Mouse (Mus musculus) hindbrain, embryonic 11.5 days (tissue): ENCODE measurements at regions not wholly inside any gene's neighbourhood (a gene's known extent, or its start where the extent isn't known, plus 50 kb on each side); places are given as distances from the start of the nearest gene placed in this dataset.
A peak's percentile ranks its signal among the peaks of the same experiment; 100 is the strongest.

Experiments used
- ATAC-seq: fragments of 200-750 bp; cut with Nextera tagmentation; 2 replicates; pipeline ENCODE4 v1.8.0; 2017; ENCODE audit warnings: mild to moderate bottlenecking, moderate TSS enrichment, moderate library complexity; ENCODE audit not compliant: low FRiP score
- DNase-seq: peaks from one replicate; pipeline ENCODE4 v3.0.0-alpha.2; 2015; ENCODE audit warnings: low spot score
- H3K27ac ChIP-seq: fragments of 300-500 bp; sonication (generic); 2 replicates; pipeline ENCODE4 v1.5.1; 2014; ENCODE audit warnings: mild to moderate bottlenecking, low read depth, low read length
- H3K27me3 ChIP-seq: fragments of 300-500 bp; sonication (generic); 2 replicates; pipeline ENCODE4 v1.6.1; 2014; ENCODE audit warnings: mild to moderate bottlenecking, low read length, moderate library complexity, mixed read lengths; ENCODE audit not compliant: control insufficient read depth, insufficient read depth
- H3K36me3 ChIP-seq: fragments of 300-500 bp; sonication (generic); 2 replicates; pipeline ENCODE4 v1.6.1; 2014; ENCODE audit warnings: mild to moderate bottlenecking, low read length, moderate library complexity, mixed read lengths; ENCODE audit not compliant: control insufficient read depth, insufficient read depth
- H3K4me1 ChIP-seq: fragments of 300-500 bp; sonication (generic); replicated peaks from 2 replicates; pipeline ENCODE4 v1.6.1; 2014; ENCODE audit warnings: low read length, mixed read lengths; ENCODE audit not compliant: control insufficient read depth, insufficient read depth
- H3K4me2 ChIP-seq: fragments of 300-500 bp; sonication (generic); replicated peaks from 2 replicates; pipeline ENCODE4 v1.6.1; 2014; ENCODE audit warnings: mild to moderate bottlenecking, low read depth, low read length
- H3K4me3 ChIP-seq: fragments of 300-500 bp; sonication (generic); 2 replicates; pipeline ENCODE4 v1.5.1; 2014; ENCODE audit warnings: low read depth, low read length
- H3K9ac ChIP-seq: fragments of 300-500 bp; sonication (generic); 2 replicates; pipeline ENCODE4 v1.6.1; 2014; ENCODE audit warnings: low read depth, low read length
- H3K9me3 ChIP-seq: fragments of 300-500 bp; sonication (generic); 2 replicates; pipeline ENCODE4 v1.6.1; 2016; ENCODE audit warnings: low read length; ENCODE audit not compliant: control insufficient read depth
- WGBS: fragments of 180-500 bp; shearing (Covaris S2); extraction: QIAGEN DNeasy Blood & Tissue Kit; methylation state at CpG from one replicate; pipeline ENCODE4 v1.1.7; 2014; 5-methylcytosine and 5-hydroxymethylcytosine counted together

- no peak for ATAC-seq
- no peak for DNase-seq
- Histone ChIP-seq H3K9me3 (no peaks in the 10 kb centered on the region), H3K9ac (no peak overlapping the region), H3K4me1 (0 out of 2 replicates have a peak, but pooled peaks cover 2% of the 10 kb centered on the region), H3K27me3 (no peaks in the 10 kb centered on the region), H3K27ac (no peak overlapping the region), H3K36me3 (no peaks in the 10 kb centered on the region), H3K4me2 (no peak overlapping the region), H3K4me3 (no peak overlapping the region)
- 68% methylated on average over 5 of the region's 5 CpGs for WGBS
Measured at GRCm38 (mm10) chr3:40058281-40058680, 472.8 kb upstream of the Intu start.

GRCm38 (mm10) chr3:40058719-40059420, 472.2 kb upstream of the Intu start:
- 83% methylated on average over 16 of the region's 16 CpGs for WGBS
- Histone ChIP-seq H3K27ac (no peak overlapping the region), H3K27me3 (no peaks in the 10 kb centered on the region), H3K4me3 (no peak overlapping the region), H3K9me3 (no peaks in the 10 kb centered on the region), H3K4me2 (no peak overlapping the region), H3K9ac (no peak overlapping the region), H3K36me3 (no peaks in the 10 kb centered on the region), H3K4me1 (0 out of 2 replicates have a peak, but pooled peaks cover 2% of the 10 kb centered on the region)
- DNase-seq (no peak), ATAC-seq (no peak)

- Histone ChIP-seq H3K4me1 (no peaks in the 10 kb centered on the region), H3K4me2 (no peak overlapping the region), H3K36me3 (no peaks in the 10 kb centered on the region), H3K27me3 (no peaks in the 10 kb centered on the region), H3K9ac (no peak overlapping the region), H3K9me3 (no peaks in the 10 kb centered on the region), H3K4me3 (no peak overlapping the region), H3K27ac (peak overlapping the region; percentile 47; the same call in 1 of the 2 replicates)
- WGBS = 27% methylated on average over 8 of the region's 8 CpGs
- ATAC-seq = peak; percentile 95
- peak; percentile 63 for DNase-seq
Measured at GRCm38 (mm10) chr3:40070137-40070667, 460.9 kb upstream of the Intu start.

GRCm38 (mm10) chr3:40076824-40077223, 454.3 kb upstream of the Intu start:
- no peak overlapping the region for H3K9ac ChIP-seq
- H3K4me1 ChIP-seq = no peaks in the 10 kb centered on the region
- no peaks in the 10 kb centered on the region for H3K36me3 ChIP-seq
- 80% methylated on average over 4 of the region's 4 CpGs for WGBS
- H3K27ac ChIP-seq = no peak overlapping the region
- no peaks in the 10 kb centered on the region for H3K9me3 ChIP-seq
- H3K4me2 ChIP-seq = no peak overlapping the region
- DNase-seq (no peak), ATAC-seq (peak; percentile 35; the same call in 1 of the 2 replicates)
- no peaks in the 10 kb centered on the region for H3K27me3 ChIP-seq
- H3K4me3 ChIP-seq = no peak overlapping the region

GRCm38 (mm10) chr3:40085116-40085515, 446.0 kb upstream of the Intu start:
- WGBS = 78% methylated on average over 2 of the region's 2 CpGs
- no peaks in the 10 kb centered on the region for H3K36me3 ChIP-seq
- H3K27me3 ChIP-seq = no peaks in the 10 kb centered on the region
- no peak overlapping the region for H3K27ac ChIP-seq
- H3K4me1 ChIP-seq = no peaks in the 10 kb centered on the region
- no peaks in the 10 kb centered on the region for H3K9me3 ChIP-seq
- no peak overlapping the region for H3K4me2 ChIP-seq
- no peak overlapping the region for H3K9ac ChIP-seq
- no peak overlapping the region for H3K4me3 ChIP-seq
- no peak for DNase-seq
- no peak for ATAC-seq

GRCm38 (mm10) chr3:40091773-40092343, 439.2 kb upstream of the Intu start:
- Histone ChIP-seq H3K9ac (no peak overlapping the region), H3K4me3 (no peak overlapping the region), H3K4me2 (no peak overlapping the region), H3K4me1 (no peaks in the 10 kb centered on the region), H3K27me3 (no peaks in the 10 kb centered on the region), H3K9me3 (no peaks in the 10 kb centered on the region), H3K27ac (no peak overlapping the region), H3K36me3 (no peaks in the 10 kb centered on the region)
- 85% methylated on average over 13 of the region's 13 CpGs for WGBS
- ATAC-seq = no peak
- DNase-seq = no peak

- 50% methylated on average over 8 of the region's 8 CpGs for WGBS
- no peak overlapping the region for H3K27ac ChIP-seq
- H3K4me2 ChIP-seq = no peak overlapping the region
- ATAC-seq (0 out of 2 replicates have a peak, but pooled peaks have one; percentile 27), DNase-seq (no peak)
- no peaks in the 10 kb centered on the region for H3K9me3 ChIP-seq
- H3K27me3 ChIP-seq = no peaks in the 10 kb centered on the region
- H3K4me1 ChIP-seq = no peaks in the 10 kb centered on the region
- no peak overlapping the region for H3K9ac ChIP-seq
- no peaks in the 10 kb centered on the region for H3K36me3 ChIP-seq
- no peak overlapping the region for H3K4me3 ChIP-seq
Measured at GRCm38 (mm10) chr3:40092765-40093368, 438.2 kb upstream of the Intu start.

- Histone ChIP-seq H3K9ac (no peak overlapping the region), H3K4me2 (no peak overlapping the region), H3K9me3 (no peaks in the 10 kb centered on the region), H3K27ac (no peak overlapping the region), H3K27me3 (no peaks in the 10 kb centered on the region), H3K4me3 (no peak overlapping the region), H3K4me1 (no peaks in the 10 kb centered on the region), H3K36me3 (no peaks in the 10 kb centered on the region)
- WGBS = 65% methylated on average over 6 of the region's 6 CpGs
- ATAC-seq (no peak), DNase-seq (no peak)
Measured at GRCm38 (mm10) chr3:40094040-40094439, 437.0 kb upstream of the Intu start.
